Mouse (Mus musculus) heart, postnatal 25 days (tissue): Measurements from ENCODE around the gene Lsm14a. TPM values are rescaled to one million over a fixed set of nuclear protein-coding genes. Genes with fewer than 3 reads are reported as not detected.

Experiments
- DNase-seq: peaks from one replicate; pipeline ENCODE4 v3.0.0; 2022; ENCODE audit warnings: low spot score
- intact Hi-C: fragments of 180-260 bp; cut with DNase I; formaldehyde crosslinking; loops from one replicate; pipeline ENCODE4 v1.15.1; 2025
- total RNA-seq, 2 experiments: library from RNA; stranded (reverse); gene quantifications; 2 replicates each; pipeline ENCODE4 v1.2.3; 2021

Lsm14a gene
- total RNA-seq = 10 to 100 TPM; 78.9 to 81.3 TPM

- intact Hi-C loops = no loop called here
- no peak for DNase-seq
These were observed at the start of gene Lsm14a for GRCm38 (mm10) chr7:34393215-34393614. Gene Lsm14a, minus strand, starts transcription at chr7:34393315.

- intact Hi-C loops = loop anchor here (1.0 to 2.0 kb wide), 2 partner anchors 32 to 233 kb away; no protein-coding TSS in a partner anchor
- DNase-seq = no peak
These were observed 45.8 kb upstream of the Lsm14a start for GRCm38 (mm10) chr7:34438903-34439302.

DNA sequence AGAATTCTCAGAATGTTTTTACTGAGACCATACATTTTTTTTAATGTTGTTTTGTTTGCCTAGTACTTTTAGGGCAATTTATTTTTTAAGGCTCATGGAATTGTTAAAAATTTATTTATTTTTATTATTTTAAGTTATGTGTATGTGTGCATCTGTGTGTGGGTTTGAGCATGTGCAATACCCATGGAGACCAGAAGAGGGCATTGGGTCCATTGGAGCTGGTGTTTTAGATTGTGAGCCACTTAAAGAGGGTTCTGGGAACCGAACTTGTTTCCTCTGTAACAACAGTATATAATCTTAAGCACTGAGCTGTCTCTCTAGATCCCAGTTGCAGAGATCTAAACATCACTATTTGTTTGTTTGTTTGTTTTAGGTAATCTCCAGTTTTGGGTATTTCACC, 40.5 kb upstream of the Lsm14a start:
- intact Hi-C loops = no loop called here
- DNase-seq = no peak

DNA sequence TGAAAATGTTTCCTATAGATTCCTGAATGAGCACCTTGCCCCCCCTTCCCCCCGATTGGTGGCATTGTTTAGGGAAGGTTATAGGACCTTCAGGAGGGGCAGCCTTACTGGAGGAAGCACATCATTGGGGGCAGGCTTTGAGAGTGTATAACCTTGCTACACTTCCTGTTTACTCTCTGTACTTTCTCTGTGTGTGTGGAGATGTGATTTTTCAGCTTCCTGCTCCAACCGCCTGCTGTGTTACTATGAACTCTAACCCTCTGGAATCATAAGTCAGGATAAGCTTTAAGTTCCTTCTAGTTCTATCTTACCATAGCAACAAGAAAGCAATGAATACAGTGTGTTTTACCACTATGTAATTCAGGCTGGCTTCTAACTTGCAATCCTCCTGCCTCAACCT, 28.1 kb upstream of the Lsm14a start:
- no peak for DNase-seq
- intact Hi-C loops = no loop called here

GRCm38 (mm10) chr7:34407492-34407891, 14.4 kb upstream of the Lsm14a start:
- intact Hi-C loops = loop anchor here (1.0 to 10.0 kb wide), 3 partner anchors 31 to 767 kb away; no protein-coding TSS in a partner anchor
- no peak for DNase-seq

GRCm38 (mm10) chr7:34403876-34404275, 10.8 kb upstream of the Lsm14a start:
- DNase-seq = no peak
- intact Hi-C loops = loop anchor here (10.0 kb wide), 1 partner anchor 771 kb away; no protein-coding TSS in a partner anchor

- DNase-seq = no peak
- intact Hi-C loops = loop anchor here (10.0 kb wide), 1 partner anchor 775 kb away; no protein-coding TSS in a partner anchor
These were observed 7.0 kb upstream of the Lsm14a start for GRCm38 (mm10) chr7:34400070-34400469.

DNA sequence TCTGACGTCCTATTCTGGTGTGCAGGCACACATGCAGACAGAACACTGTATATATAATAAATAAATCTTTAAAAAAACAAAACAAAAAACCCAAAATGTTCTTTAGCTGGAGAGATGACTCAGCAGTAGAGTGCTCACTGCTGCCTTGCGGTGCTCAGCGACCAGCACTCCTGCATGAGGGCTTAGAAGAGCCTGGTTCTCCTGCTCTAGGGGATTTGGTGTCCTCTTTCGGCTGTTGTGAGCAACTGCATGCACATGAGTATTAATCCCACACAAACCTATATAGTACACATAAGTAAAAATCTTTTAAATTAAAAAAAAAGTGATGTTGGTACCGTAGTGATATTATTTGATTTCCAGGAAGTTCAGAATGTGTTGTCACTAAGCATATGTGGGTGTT, 5.7 kb upstream of the Lsm14a start:
- intact Hi-C loops = no loop called here
- DNase-seq = no peak

DNA sequence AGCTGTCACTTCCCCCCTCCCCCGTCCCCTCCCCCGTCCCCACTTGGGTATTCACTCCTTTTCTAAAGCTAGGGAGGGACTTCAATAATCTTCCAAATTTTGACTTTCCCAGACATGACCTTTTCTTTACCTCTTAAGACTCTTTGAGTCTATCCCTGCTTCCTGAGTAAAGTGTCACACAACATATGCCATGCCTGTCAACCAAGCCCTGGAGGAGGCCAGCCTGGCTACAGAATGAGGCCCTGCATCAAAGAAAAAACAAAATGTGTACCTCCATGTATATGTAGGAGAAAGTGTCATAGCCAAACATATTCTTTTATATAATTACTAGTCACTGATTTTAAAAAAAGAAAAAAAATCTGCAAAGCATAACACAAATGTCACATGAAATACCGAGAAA, 3.7 kb upstream of the Lsm14a start:
- DNase-seq = no peak
- intact Hi-C loops = no loop called here

DNA sequence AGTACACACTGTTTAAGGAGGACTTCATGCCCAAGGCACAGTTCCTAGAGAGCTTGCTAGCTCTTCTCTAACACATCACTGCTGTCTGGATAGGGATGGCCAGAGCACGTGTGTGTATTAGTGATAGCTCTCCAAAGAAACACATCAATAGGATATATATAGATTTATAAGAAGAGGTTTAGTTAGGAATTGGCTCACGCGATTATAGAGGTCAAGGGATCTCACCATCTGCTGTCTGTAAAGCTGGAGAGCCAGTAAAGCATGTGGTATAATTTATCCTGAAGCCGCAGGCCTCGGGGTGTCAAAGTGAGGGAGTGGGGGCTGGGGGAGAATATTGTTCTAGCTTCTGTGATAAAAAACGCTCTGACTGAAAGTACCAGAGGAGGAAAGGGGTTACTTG, 2.6 kb upstream of the Lsm14a start:
- no peak for DNase-seq
- intact Hi-C loops = no loop called here

- DNase-seq = no peak
- intact Hi-C loops = no loop called here
These were observed 1.5 kb upstream of the Lsm14a start for GRCm38 (mm10) chr7:34394636-34395035.

GRCm38 (mm10) chr7:34394091-34394490, 976 bp upstream of the Lsm14a start:
- intact Hi-C loops = no loop called here

GRCm38 (mm10) chr7:34392335-34392734, 780 bp downstream of the Lsm14a start:
- intact Hi-C loops = no loop called here

More at GRCm38 (mm10) chr7:34394091-34394490, 976 bp upstream of the Lsm14a start:
- no peak for DNase-seq

DNA sequence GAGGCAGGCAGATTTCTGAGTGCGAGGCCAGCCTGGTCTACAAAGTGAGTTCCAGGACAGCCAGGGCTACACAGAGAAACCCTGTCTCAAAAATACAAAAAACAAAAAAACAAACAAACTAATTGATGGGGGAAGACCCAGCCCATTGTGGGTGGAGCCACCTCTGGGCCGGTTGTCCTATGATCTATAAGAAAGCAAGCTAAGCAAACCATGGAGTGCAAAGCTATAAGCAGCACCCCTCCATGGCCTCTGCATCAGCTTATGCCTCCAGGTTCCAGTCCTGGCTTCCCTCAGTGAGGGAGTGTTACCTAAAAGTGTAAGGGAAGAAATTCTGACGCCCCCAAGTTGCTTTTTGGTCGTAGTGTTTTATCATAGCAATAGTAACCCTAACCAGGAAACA, 1.4 kb downstream of the Lsm14a start:
- intact Hi-C loops = no loop called here
- DNase-seq = no peak

More at GRCm38 (mm10) chr7:34392335-34392734, 780 bp downstream of the Lsm14a start:
- no peak for DNase-seq

GRCm38 (mm10) chr7:34390834-34391155, 2.3 kb downstream of the Lsm14a start:
- intact Hi-C loops = no loop called here
- DNase-seq = peak; percentile 6

GRCm38 (mm10) chr7:34390111-34390833, 2.8 kb downstream of the Lsm14a start:
- intact Hi-C loops = no loop called here
- DNase-seq = no peak

DNA sequence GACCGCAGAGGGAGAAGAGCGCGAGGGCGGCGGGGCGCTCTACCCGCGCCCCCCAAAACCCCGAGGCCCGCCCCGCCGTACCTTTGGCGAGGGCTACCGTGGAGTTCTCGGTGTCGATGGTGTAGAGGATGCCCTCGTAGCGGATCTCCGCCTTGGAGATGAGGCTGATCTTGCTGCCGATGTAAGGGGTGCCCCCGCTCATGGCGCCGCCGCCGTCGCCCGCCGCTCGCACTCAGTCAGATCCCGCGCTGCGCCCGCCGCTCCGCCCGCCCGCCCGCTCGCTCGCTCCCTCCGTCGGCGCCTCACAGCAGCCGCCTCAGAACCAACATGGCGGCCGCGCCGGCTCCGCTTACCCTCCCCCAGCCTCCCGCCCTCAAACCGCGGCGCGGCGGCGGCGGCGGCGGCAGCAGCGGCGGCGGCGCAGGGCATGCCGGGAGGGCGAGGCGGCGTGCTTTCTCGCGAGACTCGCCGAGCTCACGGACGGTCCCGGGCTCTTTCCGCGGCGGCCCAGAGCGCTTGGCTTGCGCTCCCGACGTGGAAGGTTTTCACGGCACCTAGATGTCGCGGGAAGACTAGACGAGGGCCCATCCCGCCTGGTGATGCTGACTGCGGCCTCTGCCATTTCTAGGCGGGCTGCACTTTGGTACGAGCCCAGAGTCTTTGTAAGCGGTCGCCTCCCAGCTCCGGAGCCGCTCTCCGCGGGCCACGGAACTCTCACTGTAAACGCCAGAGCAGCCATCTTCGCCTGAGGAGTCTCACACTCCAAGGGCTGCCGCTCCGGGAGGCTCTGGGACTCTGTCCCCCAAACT, 3.6 kb downstream of the Lsm14a start:
- intact Hi-C loops = no loop called here
- peak; percentile 90 for DNase-seq

DNA sequence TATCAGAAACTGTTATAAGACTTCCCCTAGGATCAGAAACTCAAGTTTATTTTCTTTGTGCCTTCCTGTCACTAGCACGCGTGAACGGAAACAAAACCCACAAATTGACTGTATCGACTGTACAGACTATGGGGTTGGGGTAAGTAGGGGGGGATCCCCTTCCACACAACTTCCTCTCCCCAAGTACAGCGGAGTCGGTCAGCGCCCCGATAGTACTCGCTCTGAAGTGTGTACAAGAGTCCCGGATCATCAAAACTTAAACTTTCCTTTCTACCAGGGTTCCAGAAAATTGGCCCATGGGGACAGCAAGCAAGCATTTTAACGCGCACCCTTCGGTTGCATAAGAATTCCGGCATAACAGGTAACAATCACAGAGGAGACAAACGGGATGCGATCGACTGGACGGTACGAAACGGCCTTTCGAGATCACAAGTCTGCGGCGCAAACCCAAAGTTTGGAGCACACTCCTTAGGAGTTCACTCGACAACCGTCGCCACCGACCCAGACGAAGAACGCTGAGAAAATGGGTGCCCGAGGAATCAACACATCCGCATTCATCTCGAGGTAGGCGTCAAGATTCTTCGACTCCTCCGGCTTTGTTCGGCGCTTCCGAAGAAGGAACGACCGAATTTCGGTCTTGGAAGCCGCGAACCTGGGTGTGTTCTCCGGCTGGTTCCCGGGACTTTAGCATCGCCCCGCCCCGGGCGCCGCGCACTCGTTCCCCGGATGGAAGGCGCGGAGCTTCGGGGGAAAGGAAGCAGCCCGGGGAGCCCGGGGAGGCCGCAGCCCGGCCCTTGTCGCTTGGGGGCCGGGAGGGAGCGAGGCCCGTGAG, 4.5 kb downstream of the Lsm14a start:
- peak; percentile 42 for DNase-seq
- intact Hi-C loops = no loop called here

- no peak for DNase-seq
- intact Hi-C loops = no loop called here
These were observed 5.2 kb downstream of the Lsm14a start for GRCm38 (mm10) chr7:34387784-34388444.

DNA sequence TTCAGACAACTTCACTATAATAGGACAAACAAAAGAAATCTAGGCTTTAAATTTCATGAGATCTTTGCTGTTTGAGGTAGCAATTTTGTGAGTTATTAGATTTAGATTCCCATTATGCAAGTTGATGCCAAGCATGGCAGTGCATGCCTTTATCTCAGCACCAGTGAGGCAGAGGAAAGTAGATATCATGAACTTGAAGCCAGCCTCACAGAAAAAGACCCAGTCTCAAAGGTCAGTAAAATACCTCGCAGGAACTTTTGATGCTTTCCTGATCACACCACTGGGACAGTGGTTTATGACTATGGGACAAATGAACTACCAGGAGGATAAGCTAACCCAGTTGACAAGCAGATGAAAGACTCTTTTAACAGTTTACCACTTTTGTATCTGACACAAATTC, 10.3 kb downstream of the Lsm14a start:
- DNase-seq = no peak
- intact Hi-C loops = no loop called here
